Mouse (Mus musculus): ENCODE results near the gene Miga2.

DNA sequence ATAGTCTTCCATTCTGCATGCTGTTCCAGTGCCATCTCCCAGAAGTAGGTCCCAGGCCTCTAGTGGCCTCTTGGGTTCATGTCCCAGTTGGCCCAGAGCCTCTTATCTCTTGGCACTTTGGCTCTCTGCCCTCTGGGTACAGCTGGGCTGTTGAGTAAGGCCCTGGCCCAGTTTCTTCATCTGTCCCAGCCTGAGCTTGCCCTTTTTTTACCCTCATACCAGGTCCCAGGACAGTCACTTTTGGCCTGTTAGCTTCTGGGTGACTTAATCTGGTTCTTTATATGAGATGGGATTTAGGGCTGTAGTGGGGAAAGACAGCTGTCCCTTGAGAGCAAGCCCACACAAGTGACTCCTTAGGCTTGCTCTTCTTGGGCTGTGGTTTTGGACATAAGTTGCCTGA, 65.1 kb downstream of the Miga2 start:
- no peak for TF ChIP-seq CTCF (IDR thresholded peaks at IDR 0.05; ENCODE audit: control insufficient read depth, insufficient read depth, insufficient replicate concordance, low read depth, low read length)
- no peak for TF ChIP-seq POLR2A (IDR thresholded peaks at IDR 0.05; ENCODE audit: control insufficient read depth, low read depth, low read length)
